Mouse (Mus musculus) erythroblast, embryonic 14.5 days (primary cell): ENCODE data around the gene Jagn1.

ENCODE experiments used
- GATA1 ChIP-seq: IDR thresholded peaks from 2 replicates; pipeline ENCODE4 v1.6.1; 2012; ENCODE audit warnings: low read length, inconsistent platforms, mixed read lengths
- TAL1 ChIP-seq: IDR thresholded peaks from 3 replicates; pipeline ENCODE4 v1.6.1; 2012; ENCODE audit warnings: low read length, inconsistent platforms, mixed read lengths

DNA sequence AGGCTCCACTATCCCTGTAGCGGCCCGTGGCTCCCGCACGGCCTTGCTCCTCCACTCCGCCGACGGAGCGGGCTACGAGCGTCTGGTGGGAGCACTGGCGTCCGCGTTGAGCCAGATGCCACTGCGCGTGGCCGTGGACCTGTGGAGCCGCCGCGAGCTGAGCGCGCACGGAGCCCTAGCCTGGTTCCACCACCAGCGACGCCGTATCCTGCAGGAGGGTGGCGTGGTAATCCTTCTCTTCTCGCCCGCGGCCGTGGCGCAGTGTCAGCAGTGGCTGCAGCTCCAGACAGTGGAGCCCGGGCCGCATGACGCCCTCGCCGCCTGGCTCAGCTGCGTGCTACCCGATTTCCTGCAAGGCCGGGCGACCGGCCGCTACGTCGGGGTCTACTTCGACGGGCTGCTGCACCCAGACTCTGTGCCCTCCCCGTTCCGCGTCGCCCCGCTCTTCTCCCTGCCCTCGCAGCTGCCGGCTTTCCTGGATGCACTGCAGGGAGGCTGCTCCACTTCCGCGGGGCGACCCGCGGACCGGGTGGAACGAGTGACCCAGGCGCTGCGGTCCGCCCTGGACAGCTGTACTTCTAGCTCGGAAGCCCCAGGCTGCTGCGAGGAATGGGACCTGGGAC is 40.2 kb downstream of the Jagn1 start:
- TF ChIP-seq GATA1 (no peak), TAL1 (no peak)
